In the genomic region with DNA sequence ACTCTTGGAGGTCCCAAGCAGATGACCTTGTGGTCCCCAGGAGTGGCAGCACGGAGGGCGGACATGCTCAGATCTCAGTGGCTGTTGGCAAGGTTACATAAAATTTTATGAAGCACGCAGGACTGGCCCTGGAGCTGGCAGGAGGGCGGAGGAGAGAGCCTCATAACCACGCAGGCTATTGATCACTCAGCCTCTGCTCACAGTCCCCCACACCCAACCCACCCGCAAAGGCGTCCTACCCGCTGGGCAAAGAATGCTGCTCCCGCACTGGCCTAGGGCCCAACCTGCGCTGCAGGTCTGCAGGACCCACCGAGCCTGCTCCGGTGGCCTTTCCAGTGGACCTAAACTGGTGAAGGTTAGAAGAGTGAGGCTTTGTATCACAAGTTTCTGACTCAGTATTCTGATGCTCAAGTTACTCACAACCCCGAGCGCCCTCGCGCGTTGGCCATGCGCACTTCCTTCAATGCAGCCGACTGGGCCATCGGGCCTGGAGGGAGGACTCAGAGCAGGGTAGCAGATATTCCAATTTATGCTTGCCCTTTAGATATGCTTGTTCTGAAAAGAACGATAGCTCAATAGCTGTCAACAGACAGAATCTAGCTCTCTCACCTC, we compare ENCODE assay signal across 8 mouse cellular contexts. TPM values are rescaled to one million over a fixed set of nuclear protein-coding genes. Genes with fewer than 3 reads are reported as not detected.
A peak's percentile ranks its signal among the peaks of the same experiment; 100 is the strongest.
DNase-seq lines count a peak whose midpoint lies in the region; ATAC-seq and TF ChIP-seq lines count a peak whose summit lies in the region.

No protein-coding gene starts in this region.

- WGBS in intestine, embryonic 14.5 days = 48% methylated on average over 21 of the region's 21 CpGs
- 41% methylated on average over 21 of the region's 21 CpGs for WGBS in stomach, embryonic 15.5 days

- DNase-seq in cerebellum, adult 11-12 months = no peak
- DNase-seq in cerebellum, adult 11 months = peak; percentile 15
- DNase-seq in gastrocnemius, adult 2 months = peak; percentile 81
- peak; percentile 79 for DNase-seq in intestine, embryonic 14.5 days (ENCODE audit: low spot score)
- peak; percentile 9 to 55 for DNase-seq in left cerebral cortex, postnatal 25 days (ENCODE audit: low spot score in 2 of 2)
- peak; percentile 50 for DNase-seq in mesoderm, embryonic 11.5 days (ENCODE audit: low read depth, low spot score)

- intact Hi-C loops in gastrocnemius, adult 2 months (cut with DNase I) = loop anchor here (2.0 kb wide), 1 partner anchor 17 kb away; no protein-coding TSS in a partner anchor
- intact Hi-C loops in left cerebral cortex, postnatal 25 days (cut with DNase I) = loop anchor here (1.0 kb wide), 1 partner anchor 141 kb away; no protein-coding TSS in a partner anchor

- no peaks in the 10 kb centered on the region for H3K27me3 ChIP-seq in intestine, embryonic 14.5 days (replicated peaks; ENCODE audit: control insufficient read depth, insufficient read depth, low read length)
- H3K27me3 ChIP-seq in stomach, embryonic 15.5 days (replicated peaks) = no peaks in the 10 kb centered on the region

- peak; percentile 69 for TF ChIP-seq CTCF in gastrocnemius, adult 2 months (IDR thresholded peaks at IDR 0.05)

- no peak overlapping the region for H3K9ac ChIP-seq in intestine, embryonic 14.5 days (ENCODE audit: low read length)
- H3K9ac ChIP-seq in stomach, embryonic 15.5 days = no peak overlapping the region

- H3K4me1 ChIP-seq in intestine, embryonic 14.5 days (replicated peaks; ENCODE audit: control insufficient read depth, insufficient read depth, low read length) = peaks cover 6% of the 10 kb centered on the region; the same call in 1 of the 2 replicates
- 0 out of 2 replicates have a peak, but pooled peaks cover 5% of the 10 kb centered on the region for H3K4me1 ChIP-seq in stomach, embryonic 15.5 days

- no peaks in the 10 kb centered on the region for H3K9me3 ChIP-seq in intestine, embryonic 14.5 days (ENCODE audit: control insufficient read depth, low read length)
- no peaks in the 10 kb centered on the region for H3K9me3 ChIP-seq in stomach, embryonic 15.5 days

- peak overlapping the region; percentile 58 for H3K4me3 ChIP-seq in gastrocnemius, adult 2 months
- no peak overlapping the region for H3K4me3 ChIP-seq in intestine, embryonic 14.5 days (ENCODE audit: low read depth, low read length)
- no peak overlapping the region for H3K4me3 ChIP-seq in stomach, embryonic 15.5 days (replicated peaks)

- peak overlapping the region; percentile 85 for H3K27ac ChIP-seq in gastrocnemius, adult 2 months
- no peak overlapping the region for H3K27ac ChIP-seq in intestine, embryonic 14.5 days (ENCODE audit: low read depth)
- H3K27ac ChIP-seq in stomach, embryonic 15.5 days = no peak overlapping the region

- H3K4me2 ChIP-seq in intestine, embryonic 14.5 days (ENCODE audit: low read length) = 0 out of 2 replicates have a peak overlapping the region, but pooled peaks have one; percentile 22
- peak overlapping the region; percentile 37; the same call in 1 of the 2 replicates for H3K4me2 ChIP-seq in stomach, embryonic 15.5 days

- no peaks in the 10 kb centered on the region for H3K36me3 ChIP-seq in intestine, embryonic 14.5 days (ENCODE audit: control insufficient read depth, insufficient read depth, low read length)
- H3K36me3 ChIP-seq in stomach, embryonic 15.5 days = no peaks in the 10 kb centered on the region

- 0 out of 2 replicates have a peak, but pooled peaks have one; percentile 26 for ATAC-seq in cerebellum, adult (ENCODE audit: insufficient number of reproducible peaks, low FRiP score, low TSS enrichment)
- peak; percentile 70 for ATAC-seq in intestine, embryonic 14.5 days (replicated peaks; ENCODE audit: low FRiP score, low TSS enrichment, low read depth)
- ATAC-seq in stomach, embryonic 15.5 days (ENCODE audit: insufficient read depth, low FRiP score, low read depth) = peak; percentile 50; the same call in 1 of the 2 replicates

RNA-seq across cellular contexts. Expression of gene Sema4f, which starts 58.0 kb away (rescaled TPM):
- total RNA-seq in gastrocnemius, adult 2 months (2021) = under 1 TPM in 1 of 2 experiments, not detected in 1; 0.05 TPM
- 1.5 and 1.6 TPM in 2 replicates for polyA plus RNA-seq in intestine, embryonic 14.5 days (2014; fragmentation: Nextera tagmentation; extraction: Ambion mirVana)
- 10 to 100 TPM; 37.5 to 40.6 TPM for total RNA-seq in left cerebral cortex, postnatal 25 days (2021)
- 2.0 and 2.1 TPM in 2 replicates for polyA plus RNA-seq in stomach, embryonic 15.5 days (2015; fragmentation: Nextera tagmentation; extraction: Ambion mirVana)

Comparison
In these comparisons a context has a peak if more than half of its experiments do, and no peak if none do; other contexts are left out.
1. RNA of gene Sema4f, which starts 58.0 kb away (total RNA-seq): 37.5 to 40.6 TPM in left cerebral cortex, postnatal 25 days; 0.05 TPM in gastrocnemius, adult 2 months; every median in the first group is over 10 times any median in the second.
2. Peak in every context shown above with its lines, with median percentiles within 50 percentile points of each other: ATAC-seq.